Mouse (Mus musculus) heart, adult 2 months (tissue): ENCODE data around the gene Surf2.

Experiments
- CTCF ChIP-seq: fragments of 200-600 bp; IDR thresholded peaks from 2 replicates; pipeline ENCODE4 v1.8.1; 2022; ENCODE audit warnings: antibody characterized with exemption, mild to moderate bottlenecking, moderate library complexity
- EP300 ChIP-seq: fragments of 200-500 bp; IDR thresholded peaks from 2 replicates; pipeline ENCODE4 v1.6.1; 2011; ENCODE audit warnings: low read depth, low read length, control low read depth; ENCODE audit not compliant: insufficient read depth

DNA sequence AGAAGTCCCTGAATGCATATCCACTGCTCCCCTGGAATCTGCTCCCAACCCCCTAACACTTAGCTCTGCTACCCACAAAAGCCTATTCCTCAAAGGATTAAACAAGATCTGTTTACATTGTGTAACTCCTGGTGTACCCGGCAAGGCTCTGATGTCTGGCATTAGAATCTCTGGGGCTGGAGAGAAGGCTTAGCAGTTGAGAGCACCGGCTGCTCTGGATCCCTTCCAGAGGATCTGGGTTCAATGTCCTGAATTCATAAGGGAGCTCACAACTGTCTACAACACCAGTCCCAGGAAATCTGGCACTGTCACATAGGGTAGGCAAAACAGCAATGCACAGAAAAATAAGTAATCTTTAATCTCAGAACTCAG is 41.3 kb downstream of the Surf2 start:
- no peak for TF ChIP-seq EP300
- no peak for TF ChIP-seq CTCF
